Mouse (Mus musculus) erythroblast, embryonic 14.5 days (primary cell): ENCODE measurements around the gene Mthfsd.

Source experiments
- GATA1 ChIP-seq: IDR thresholded peaks from 2 replicates; pipeline ENCODE4 v1.6.1; 2012; ENCODE audit warnings: low read length, inconsistent platforms, mixed read lengths
- TAL1 ChIP-seq: IDR thresholded peaks from 3 replicates; pipeline ENCODE4 v1.6.1; 2012; ENCODE audit warnings: low read length, inconsistent platforms, mixed read lengths

DNA sequence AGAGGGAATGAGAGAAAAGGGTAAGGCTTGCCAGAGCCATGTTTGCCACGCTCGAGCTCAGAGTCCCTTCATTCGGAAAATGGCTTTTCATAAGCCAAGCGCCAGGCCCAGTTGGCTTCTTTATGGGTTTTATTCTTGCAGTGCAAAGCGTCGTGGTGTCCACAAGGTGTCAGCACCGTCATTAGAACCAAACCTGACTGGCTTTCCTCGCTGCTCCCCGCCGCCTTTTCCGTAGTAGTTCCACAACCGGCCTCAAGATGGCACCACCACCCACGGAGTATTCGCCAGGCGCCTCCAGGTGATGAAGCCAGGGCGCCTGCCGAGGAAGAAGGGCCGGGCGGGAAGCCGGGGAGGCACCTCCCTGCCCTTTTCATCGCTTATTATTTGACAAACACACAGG, 5.1 kb upstream of the Mthfsd start:
- no peak for TF ChIP-seq TAL1
- no peak for TF ChIP-seq GATA1
